Mouse (Mus musculus) stomach, embryonic 14.5 days (tissue): ENCODE data around the gene Akap13. TPM values are rescaled to one million over a fixed set of nuclear protein-coding genes. Genes with fewer than 3 reads are reported as not detected.

Experiments used
- ATAC-seq: fragments of 200-750 bp; cut with Nextera tagmentation; 2 replicates; pipeline ENCODE4 v1.8.0; 2017; ENCODE audit warnings: low read depth, moderate TSS enrichment; ENCODE audit not compliant: insufficient number of reproducible peaks, insufficient read depth, low FRiP score
- H3K27ac ChIP-seq: fragments of 300-500 bp; sonication (generic); 2 replicates; pipeline ENCODE4 v1.5.1; 2014; ENCODE audit warnings: mild to moderate bottlenecking, low read length, moderate library complexity, mixed read lengths
- H3K27me3 ChIP-seq: fragments of 300-500 bp; sonication (generic); 2 replicates; pipeline ENCODE4 v1.6.1; 2014; ENCODE audit warnings: low read length, control low read depth, mixed read lengths; ENCODE audit not compliant: control insufficient read depth, insufficient read depth
- H3K36me3 ChIP-seq: fragments of 300-500 bp; sonication (generic); 2 replicates; pipeline ENCODE4 v1.6.1; 2014; ENCODE audit warnings: mild to moderate bottlenecking, control low read depth, low read length, moderate library complexity, mixed read lengths; ENCODE audit not compliant: control insufficient read depth, insufficient read depth
- H3K4me1 ChIP-seq: fragments of 300-500 bp; sonication (generic); 2 replicates; pipeline ENCODE4 v1.6.1; 2014; ENCODE audit warnings: low read length, control low read depth, mixed read lengths; ENCODE audit not compliant: control insufficient read depth, insufficient read depth
- H3K4me2 ChIP-seq: fragments of 300-500 bp; sonication (generic); replicated peaks from 2 replicates; pipeline ENCODE4 v1.6.1; 2014; ENCODE audit warnings: low read depth, low read length, control low read depth
- H3K4me3 ChIP-seq: fragments of 300-500 bp; sonication (generic); 2 replicates; pipeline ENCODE4 v1.5.1; 2014; ENCODE audit warnings: low read depth, low read length, control low read depth
- H3K9ac ChIP-seq: fragments of 300-500 bp; sonication (generic); replicated peaks from 2 replicates; pipeline ENCODE4 v1.6.1; 2014; ENCODE audit warnings: low read depth, mild to moderate bottlenecking, control low read depth, low read length, moderate library complexity, mixed read lengths
- H3K9me3 ChIP-seq: fragments of 300-500 bp; sonication (generic); 2 replicates; pipeline ENCODE4 v1.6.1; 2016; ENCODE audit warnings: low read depth, low read length, control low read depth; ENCODE audit not compliant: control insufficient read depth
- WGBS: fragments of 180-500 bp; shearing (Covaris S2); extraction: QIAGEN DNeasy Blood & Tissue Kit; methylation state at CpG from one replicate; pipeline ENCODE4 v1.1.7; 2014; 5-methylcytosine and 5-hydroxymethylcytosine counted together
- polyA plus RNA-seq: library from polyadenylated mRNA; unstranded; fragments of >200 nt; fragmentation: Nextera tagmentation; extraction: Ambion mirVana; gene quantifications from 2 replicates; pipeline ENCODE4 v1.2.1, GENCODE M21; 2014

The Akap13 gene
- polyA plus RNA-seq, 1 experiment from 2014 or later = 74.0 TPM

- no peaks in the 10 kb centered on the region for H3K27me3 ChIP-seq
- H3K9me3 ChIP-seq = no peaks in the 10 kb centered on the region
- peaks cover 15% of the 10 kb centered on the region; the same call in 1 of the 2 replicates for H3K4me1 ChIP-seq
- no peak overlapping the region for H3K4me3 ChIP-seq
- no peak overlapping the region for H3K27ac ChIP-seq
- no peaks in the 10 kb centered on the region for H3K36me3 ChIP-seq
- WGBS = 74% methylated on average over 3 of the region's 3 CpGs
- H3K9ac ChIP-seq = no peak overlapping the region
- no peak for ATAC-seq
- H3K4me2 ChIP-seq = no peak overlapping the region
Observed at GRCm38 (mm10) chr7:75495941-75496441, 40.7 kb downstream of the Akap13 start.

GRCm38 (mm10) chr7:75498627-75499026, 43.3 kb downstream of the Akap13 start:
- Histone ChIP-seq H3K27me3 (no peaks in the 10 kb centered on the region), H3K27ac (no peak overlapping the region), H3K4me1 (peaks cover 15% of the 10 kb centered on the region; the same call in 1 of the 2 replicates), H3K9ac (no peak overlapping the region), H3K9me3 (no peaks in the 10 kb centered on the region), H3K36me3 (no peaks in the 10 kb centered on the region), H3K4me2 (no peak overlapping the region), H3K4me3 (no peak overlapping the region)
- 45% methylated on average over 5 of the region's 5 CpGs for WGBS
- ATAC-seq = no peak

GRCm38 (mm10) chr7:75499271-75499670, 43.9 kb downstream of the Akap13 start:
- no peak overlapping the region for H3K9ac ChIP-seq
- H3K36me3 ChIP-seq = no peaks in the 10 kb centered on the region
- H3K27me3 ChIP-seq = no peaks in the 10 kb centered on the region
- ATAC-seq = no peak
- no peaks in the 10 kb centered on the region for H3K9me3 ChIP-seq
- WGBS = 78% methylated on average over 7 of the region's 7 CpGs
- 0 out of 2 replicates have a peak, but pooled peaks cover 10% of the 10 kb centered on the region for H3K4me1 ChIP-seq
- no peak overlapping the region for H3K4me3 ChIP-seq
- H3K4me2 ChIP-seq = no peak overlapping the region
- no peak overlapping the region for H3K27ac ChIP-seq

GRCm38 (mm10) chr7:75500164-75500563, 44.8 kb downstream of the Akap13 start:
- no peak overlapping the region for H3K27ac ChIP-seq
- no peak for ATAC-seq
- H3K4me2 ChIP-seq = no peak overlapping the region
- no peaks in the 10 kb centered on the region for H3K9me3 ChIP-seq
- H3K4me1 ChIP-seq = 0 out of 2 replicates have a peak, but pooled peaks cover 10% of the 10 kb centered on the region
- H3K27me3 ChIP-seq = no peaks in the 10 kb centered on the region
- no peak overlapping the region for H3K4me3 ChIP-seq
- no peaks in the 10 kb centered on the region for H3K36me3 ChIP-seq
- no peak overlapping the region for H3K9ac ChIP-seq
- WGBS = 94% methylated on average over 4 of the region's 4 CpGs

GRCm38 (mm10) chr7:75500793-75501192, 45.5 kb downstream of the Akap13 start:
- H3K9ac ChIP-seq = no peak overlapping the region
- no peak for ATAC-seq
- 0 out of 2 replicates have a peak, but pooled peaks cover 10% of the 10 kb centered on the region for H3K4me1 ChIP-seq
- no peaks in the 10 kb centered on the region for H3K36me3 ChIP-seq
- H3K27me3 ChIP-seq = no peaks in the 10 kb centered on the region
- H3K4me3 ChIP-seq = no peak overlapping the region
- 92% methylated on average over 4 of the region's 4 CpGs for WGBS
- no peak overlapping the region for H3K27ac ChIP-seq
- H3K4me2 ChIP-seq = no peak overlapping the region
- no peaks in the 10 kb centered on the region for H3K9me3 ChIP-seq

- Histone ChIP-seq H3K4me1 (0 out of 2 replicates have a peak, but pooled peaks cover 5% of the 10 kb centered on the region), H3K9ac (no peak overlapping the region), H3K27ac (no peak overlapping the region), H3K4me3 (no peak overlapping the region), H3K36me3 (no peaks in the 10 kb centered on the region), H3K4me2 (no peak overlapping the region), H3K27me3 (no peaks in the 10 kb centered on the region), H3K9me3 (no peaks in the 10 kb centered on the region)
- no peak for ATAC-seq
- WGBS = 79% methylated on average over 2 of the region's 2 CpGs
Observed at GRCm38 (mm10) chr7:75504524-75504923, 49.2 kb downstream of the Akap13 start.

- 0 out of 2 replicates have a peak, but pooled peaks cover 3% of the 10 kb centered on the region for H3K4me1 ChIP-seq
- H3K4me2 ChIP-seq = no peak overlapping the region
- no peak for ATAC-seq
- H3K27ac ChIP-seq = no peak overlapping the region
- 76% methylated on average over 4 of the region's 4 CpGs for WGBS
- no peaks in the 10 kb centered on the region for H3K36me3 ChIP-seq
- no peaks in the 10 kb centered on the region for H3K27me3 ChIP-seq
- no peaks in the 10 kb centered on the region for H3K9me3 ChIP-seq
- no peak overlapping the region for H3K4me3 ChIP-seq
- H3K9ac ChIP-seq = no peak overlapping the region
Observed at GRCm38 (mm10) chr7:75506628-75507027, 51.3 kb downstream of the Akap13 start.

- 57% methylated on average over 5 of the region's 5 CpGs for WGBS
Observed at GRCm38 (mm10) chr7:75509085-75509873, 53.9 kb downstream of the Akap13 start.

More at GRCm38 (mm10) chr7:75509085-75509873, 53.9 kb downstream of the Akap13 start:
- H3K4me1 ChIP-seq = 0 out of 2 replicates have a peak, but pooled peaks cover 3% of the 10 kb centered on the region
- H3K9ac ChIP-seq = no peak overlapping the region
- H3K36me3 ChIP-seq = no peaks in the 10 kb centered on the region
- no peak overlapping the region for H3K4me3 ChIP-seq
- H3K9me3 ChIP-seq = no peaks in the 10 kb centered on the region
- ATAC-seq = no peak
- H3K27ac ChIP-seq = no peak overlapping the region
- H3K27me3 ChIP-seq = no peaks in the 10 kb centered on the region
- H3K4me2 ChIP-seq = no peak overlapping the region
